Mouse (Mus musculus) heart, adult 10 weeks (tissue): Measurements from ENCODE around the gene Prss12. TPM values are rescaled to one million over a fixed set of nuclear protein-coding genes. Genes with fewer than 3 reads are reported as not detected.

ENCODE experiments used
- polyA plus RNA-seq: library from polyadenylated mRNA; stranded (reverse); fragments of 350-450 nt; fragmentation: Illumina TruSeq; extraction: RNeasy Lipid Tissue Mini Kit (QIAGEN cat#74804); gene quantifications from one replicate; pipeline ENCODE4 v1.2.3, GENCODE M21; 2014; ENCODE audit warnings: low read depth, low replicate concordance

Prss12 gene
- 0.84 TPM for polyA plus RNA-seq

DNA sequence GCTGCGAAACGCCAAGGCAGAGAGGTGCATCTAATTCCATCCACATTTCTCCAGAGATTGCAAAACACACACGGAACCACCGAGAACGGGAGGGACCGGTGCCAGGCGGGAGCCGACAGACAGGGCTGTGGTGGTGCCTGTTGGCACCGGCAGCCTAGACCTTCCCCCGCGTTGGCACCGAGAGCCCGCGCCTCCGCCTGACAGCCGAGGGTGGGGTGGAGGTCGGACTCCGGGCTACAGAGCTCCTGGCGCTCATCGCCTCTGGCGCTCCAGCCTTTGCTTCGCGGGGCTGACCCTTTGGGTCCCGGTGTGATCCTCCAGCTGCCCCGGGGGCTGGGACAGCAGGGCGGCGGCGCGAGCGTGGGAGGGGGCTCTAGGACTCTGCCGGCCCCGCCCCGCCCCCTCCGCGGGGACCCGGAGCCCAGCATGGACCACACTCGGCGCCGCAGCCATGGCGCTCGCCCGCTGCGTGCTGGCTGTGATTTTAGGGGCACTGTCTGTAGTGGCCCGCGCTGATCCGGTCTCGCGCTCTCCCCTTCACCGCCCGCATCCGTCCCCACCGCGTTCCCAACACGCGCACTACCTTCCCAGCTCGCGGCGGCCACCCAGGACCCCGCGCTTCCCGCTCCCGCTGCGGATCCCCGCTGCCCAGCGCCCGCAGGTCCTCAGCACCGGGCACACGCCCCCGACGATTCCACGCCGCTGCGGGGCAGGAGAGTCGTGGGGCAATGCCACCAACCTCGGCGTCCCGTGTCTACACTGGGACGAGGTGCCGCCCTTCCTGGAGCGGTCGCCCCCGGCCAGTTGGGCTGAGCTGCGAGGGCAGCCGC is at the start of gene Prss12:
Gene Prss12 (plus strand): TSS at position 206 of the 830 bp plus-strand sequence.

Other genes starting within 250 kb of the Prss12 start
- gene Synpo2, start 210.8 kb upstream of the Prss12 start, polyA plus RNA-seq: 47.4 TPM
- 33.7 TPM for gene Sec24d, start 179.5 kb upstream of the Prss12 start, polyA plus RNA-seq
- gene Mettl14, start 60.8 kb upstream of the Prss12 start, polyA plus RNA-seq: 18.4 TPM
- gene Ndst3, start 243.9 kb downstream of the Prss12 start, polyA plus RNA-seq: 0.13 TPM